Mouse (Mus musculus) liver, embryonic 14.5 days (tissue): ENCODE measurements around the gene Gm20662. TPM values are rescaled to one million over a fixed set of nuclear protein-coding genes. Genes with fewer than 3 reads are reported as not detected.
A peak's percentile ranks its signal among the peaks of the same experiment; 100 is the strongest.

ENCODE experiments used
- ATAC-seq: fragments of 200-750 bp; cut with Nextera tagmentation; 2 replicates; pipeline ENCODE4 v1.8.0; 2017; ENCODE audit warnings: moderate number of reproducible peaks, mild to moderate bottlenecking, moderate library complexity; ENCODE audit not compliant: insufficient read depth
- DNase-seq, 3 experiments: peaks; one replicate each; pipeline ENCODE4 v3.0.0-alpha.2; 2012 to 2013; ENCODE audit warnings: low read depth in 3 of 3, low spot score in 3 of 3
- H3K27ac ChIP-seq: fragments of 300-500 bp; sonication (generic); 2 replicates; pipeline ENCODE4 v1.5.1; 2014; ENCODE audit warnings: moderate library complexity, mild to moderate bottlenecking, control low read depth, inconsistent platforms
- H3K27me3 ChIP-seq: fragments of 300-500 bp; sonication (generic); 2 replicates; pipeline ENCODE4 v1.6.1; 2014; ENCODE audit warnings: mild to moderate bottlenecking, low read length, moderate library complexity; ENCODE audit not compliant: control insufficient read depth, insufficient read depth
- H3K36me3 ChIP-seq: fragments of 300-500 bp; sonication (generic); replicated peaks from 2 replicates; pipeline ENCODE4 v1.6.1; 2014; ENCODE audit warnings: low read depth; ENCODE audit not compliant: control insufficient read depth, insufficient read depth
- H3K4me1 ChIP-seq, 2 experiments: fragments of 200-500 bp in 1 of 2; fragments of 300-500 bp in 1 of 2; sonication (generic) in 1 of 2; replicated peaks; 2 replicates each; pipeline ENCODE4 v1.6.1; 2012 to 2014; ENCODE audit warnings: antibody characterized with exemption in 1 of 2, inconsistent platforms in 1 of 2, low read length in 1 of 2; ENCODE audit not compliant: control insufficient read depth in 2 of 2, insufficient read depth in 2 of 2
- H3K4me2 ChIP-seq: fragments of 300-500 bp; sonication (generic); 2 replicates; pipeline ENCODE4 v1.6.1; 2014; ENCODE audit warnings: low read depth, mild to moderate bottlenecking, control low read depth, moderate library complexity
- H3K4me3 ChIP-seq, 2 experiments: fragments of 200-500 bp in 1 of 2; fragments of 300-500 bp in 1 of 2; sonication (generic) in 1 of 2; 2 replicates each; pipeline ENCODE4 v1.5.1; 2012 to 2014; ENCODE audit warnings: low read depth in 2 of 2, low read length in 2 of 2, mild to moderate bottlenecking in 2 of 2, control low read depth in 1 of 2, inconsistent platforms in 1 of 2, moderate library complexity in 1 of 2; ENCODE audit not compliant: insufficient read depth in 1 of 2
- H3K9ac ChIP-seq: fragments of 300-500 bp; sonication (generic); replicated peaks from 2 replicates; pipeline ENCODE4 v1.6.1; 2014; ENCODE audit warnings: mild to moderate bottlenecking, control low read depth, moderate library complexity
- H3K9me3 ChIP-seq: fragments of 300-500 bp; sonication (generic); 2 replicates; pipeline ENCODE4 v1.6.1; 2016; ENCODE audit warnings: low read length, mixed read lengths; ENCODE audit not compliant: control insufficient read depth
- CTCF ChIP-seq: IDR thresholded peaks from 2 replicates; pipeline ENCODE4 v1.5.1; 2016; ENCODE audit warnings: antibody characterized with exemption, low read depth, control low read depth
- EP300 ChIP-seq: IDR thresholded peaks from 2 replicates; pipeline ENCODE4 v1.6.1; 2016; ENCODE audit warnings: antibody characterized with exemption, low read depth
- whole genome bisulfite sequencing: fragments of 180-500 bp; shearing (Covaris S2); extraction: QIAGEN DNeasy Blood & Tissue Kit; methylation state at CpG from one replicate; pipeline ENCODE4 v1.1.7; 2014; ENCODE audit not compliant: insufficient replicate concordance; 5-methylcytosine and 5-hydroxymethylcytosine counted together
- microRNA-seq: library from miRNA; unstranded; fragments of <30 nt; microRNA quantifications from one replicate; pipeline ENCODE4, GENCODE M21; 2016
- polyA plus RNA-seq, 2 experiments: library from polyadenylated mRNA; depleted of rRNA in 1 of 2; stranded (reverse) in 1 of 2; unstranded in 1 of 2; fragments of >200 nt; fragmentation: Nextera tagmentation in 1 of 2; extraction: Ambion mirVana in 1 of 2; gene quantifications; 2 replicates each; pipeline versions ENCODE4 v1.2.1 to v1.2.3; 2012 to 2014

The Gm20662 gene
- polyA plus RNA-seq, 2 experiments: 0.95 TPM; not detected in 1

GRCm38 (mm10) chr9:108094184-108094941 lies 98.2 kb downstream of the Gm20662 start, which contains the start of gene Apeh:
TSS of gene Apeh (minus strand) at chr9:108094606.
- peak; percentile 85 for ATAC-seq
- Histone ChIP-seq H3K4me1 (peaks cover 25 to 27% of the 10 kb centered on the region in 2 experiments), H3K9ac (peak within 1 kb of the TSS; percentile 93), H3K9me3 (no peaks in the 10 kb centered on the region), H3K27me3 (no peaks in the 10 kb centered on the region), H3K36me3 (peaks cover 37% of the 10 kb centered on the region), H3K27ac (peak within 1 kb of the TSS; percentile 96), H3K4me3 (peak within 1 kb of the TSS; percentile 95 to 98), H3K4me2 (peak within 1 kb of the TSS; percentile 93)
- WGBS: 0% methylated on average over 52 of the region's 52 CpGs
- peak; percentile 95 to 96 (median 96) for DNase-seq
- TF ChIP-seq CTCF (peak; percentile 36), EP300 (0 out of 2 replicates have a peak, but pooled peaks have one; percentile 15)

Small RNA genes within 50 kb of the gene (microRNA-seq; reads per million reads assigned to microRNA genes)
- 1.3 reads per million for gene Mir7088

Other genes starting within 250 kb of the Gm20662 start
- gene Rbm5, start 225.4 kb upstream of the Gm20662 start, polyA plus RNA-seq (2012; rRNA removed): 23.7 and 35.2 TPM in 2 replicates
- 40.8 and 45.1 TPM in 2 replicates for gene Rbm5, start 225.4 kb upstream of the Gm20662 start, polyA plus RNA-seq (2014; fragmentation: Nextera tagmentation; extraction: Ambion mirVana)
- gene Rbm6, start 123.1 kb upstream of the Gm20662 start, polyA plus RNA-seq (2012; rRNA removed): 14.2 and 18.9 TPM in 2 replicates
- gene Rbm6, start 123.1 kb upstream of the Gm20662 start, polyA plus RNA-seq (2014; fragmentation: Nextera tagmentation; extraction: Ambion mirVana): 19.4 and 20.9 TPM in 2 replicates
- 4.0 and 4.5 TPM in 2 replicates for gene Mon1a, start 108.2 kb upstream of the Gm20662 start, polyA plus RNA-seq (2012; rRNA removed)
- gene Mon1a, start 108.2 kb upstream of the Gm20662 start, polyA plus RNA-seq (2014; fragmentation: Nextera tagmentation; extraction: Ambion mirVana): 3.8 and 4.5 TPM in 2 replicates
- gene Mst1r, start 89.5 kb upstream of the Gm20662 start, polyA plus RNA-seq (2012; rRNA removed): 1.2 and 1.7 TPM in 2 replicates
- gene Mst1r, start 89.5 kb upstream of the Gm20662 start, polyA plus RNA-seq (2014; fragmentation: Nextera tagmentation; extraction: Ambion mirVana): 0.37 TPM in 2 replicates
- not detected in 2 replicates for gene Actl11, start 67.9 kb upstream of the Gm20662 start, polyA plus RNA-seq (2012; rRNA removed)
- not detected in 2 replicates for gene Actl11, start 67.9 kb upstream of the Gm20662 start, polyA plus RNA-seq (2014; fragmentation: Nextera tagmentation; extraction: Ambion mirVana)
- 0.10 and 0.18 TPM in 2 replicates for gene Camkv, start 60.7 kb upstream of the Gm20662 start, polyA plus RNA-seq (2012; rRNA removed)
- gene Camkv, start 60.7 kb upstream of the Gm20662 start, polyA plus RNA-seq (2014; fragmentation: Nextera tagmentation; extraction: Ambion mirVana): not detected in 2 replicates
- 5.3 and 7.4 TPM in 2 replicates for gene Traip, start 46.2 kb upstream of the Gm20662 start, polyA plus RNA-seq (2012; rRNA removed)
- 13.3 and 18.1 TPM in 2 replicates for gene Traip, start 46.2 kb upstream of the Gm20662 start, polyA plus RNA-seq (2014; fragmentation: Nextera tagmentation; extraction: Ambion mirVana)
- 69.4 and 83.3 TPM in 2 replicates for gene Uba7, start 20.8 kb upstream of the Gm20662 start, polyA plus RNA-seq (2012; rRNA removed)
- 49.1 and 54.2 TPM in 2 replicates for gene Uba7, start 20.8 kb upstream of the Gm20662 start, polyA plus RNA-seq (2014; fragmentation: Nextera tagmentation; extraction: Ambion mirVana)
- 0.53 and 0.64 TPM in 2 replicates for gene Gm20661, start 13.3 kb upstream of the Gm20662 start, polyA plus RNA-seq (2012; rRNA removed)
- 0.06 and 0.34 TPM in 2 replicates for gene Gm20661, start 13.3 kb upstream of the Gm20662 start, polyA plus RNA-seq (2014; fragmentation: Nextera tagmentation; extraction: Ambion mirVana)
- gene Inka1, start 10.5 kb upstream of the Gm20662 start, polyA plus RNA-seq (2012; rRNA removed): 23.8 and 33.0 TPM in 2 replicates
- 51.6 and 57.3 TPM in 2 replicates for gene Inka1, start 10.5 kb upstream of the Gm20662 start, polyA plus RNA-seq (2014; fragmentation: Nextera tagmentation; extraction: Ambion mirVana)
- gene Cdhr4, start 3.9 kb upstream of the Gm20662 start, polyA plus RNA-seq (2012; rRNA removed): 2.7 and 3.5 TPM in 2 replicates
- 0.38 and 1.1 TPM in 2 replicates for gene Cdhr4, start 3.9 kb upstream of the Gm20662 start, polyA plus RNA-seq (2014; fragmentation: Nextera tagmentation; extraction: Ambion mirVana)
- gene Ip6k1, start 6.2 kb downstream of the Gm20662 start, polyA plus RNA-seq (2012; rRNA removed): 24.9 and 30.9 TPM in 2 replicates
- gene Ip6k1, start 6.2 kb downstream of the Gm20662 start, polyA plus RNA-seq (2014; fragmentation: Nextera tagmentation; extraction: Ambion mirVana): 13.3 and 14.7 TPM in 2 replicates
- 6.7 and 12.9 TPM in 2 replicates for gene Gmppb, start 52.9 kb downstream of the Gm20662 start, polyA plus RNA-seq (2012; rRNA removed)
- 14.3 and 15.5 TPM in 2 replicates for gene Gmppb, start 52.9 kb downstream of the Gm20662 start, polyA plus RNA-seq (2014; fragmentation: Nextera tagmentation; extraction: Ambion mirVana)
- 0.51 and 0.75 TPM in 2 replicates for gene Amigo3, start 56.8 kb downstream of the Gm20662 start, polyA plus RNA-seq (2012; rRNA removed)
- 0.89 and 1.4 TPM in 2 replicates for gene Amigo3, start 56.8 kb downstream of the Gm20662 start, polyA plus RNA-seq (2014; fragmentation: Nextera tagmentation; extraction: Ambion mirVana)
- 21.0 and 21.3 TPM in 2 replicates for gene Mst1, start 84.1 kb downstream of the Gm20662 start, polyA plus RNA-seq (2012; rRNA removed)
- 24.1 and 29.7 TPM in 2 replicates for gene Mst1, start 84.1 kb downstream of the Gm20662 start, polyA plus RNA-seq (2014; fragmentation: Nextera tagmentation; extraction: Ambion mirVana)
- 139 and 146 TPM in 2 replicates for gene Rnf123, start 87.0 kb downstream of the Gm20662 start, polyA plus RNA-seq (2012; rRNA removed)
- gene Rnf123, start 87.0 kb downstream of the Gm20662 start, polyA plus RNA-seq (2014; fragmentation: Nextera tagmentation; extraction: Ambion mirVana): 88.2 and 102 TPM in 2 replicates
- gene Apeh, start 98.3 kb downstream of the Gm20662 start, polyA plus RNA-seq (2012; rRNA removed): 126 and 150 TPM in 2 replicates
- 153 and 172 TPM in 2 replicates for gene Apeh, start 98.3 kb downstream of the Gm20662 start, polyA plus RNA-seq (2014; fragmentation: Nextera tagmentation; extraction: Ambion mirVana)
- 0.86 and 1.1 TPM in 2 replicates for gene Bsn, start 194.0 kb downstream of the Gm20662 start, polyA plus RNA-seq (2012; rRNA removed)
- 1.1 and 1.4 TPM in 2 replicates for gene Bsn, start 194.0 kb downstream of the Gm20662 start, polyA plus RNA-seq (2014; fragmentation: Nextera tagmentation; extraction: Ambion mirVana)